Mouse (Mus musculus) liver, adult 2 months (tissue): ENCODE data around the gene Slc36a1. TPM values are rescaled to one million over a fixed set of nuclear protein-coding genes. Genes with fewer than 3 reads are reported as not detected.

Source experiments
- DNase-seq: peaks from one replicate; pipeline ENCODE4 v3.0.0-alpha.2; 2011; ENCODE audit warnings: low read depth, low spot score; ENCODE audit errors: extremely low read depth
- H3K27ac ChIP-seq: fragments of 200-500 bp; replicated peaks from 2 replicates; pipeline ENCODE4 v1.5.1; 2012; ENCODE audit warnings: low read depth, mild to moderate bottlenecking, control low read depth, inconsistent platforms, low read length; ENCODE audit not compliant: insufficient read depth
- H3K27me3 ChIP-seq: fragments of 200-500 bp; 2 replicates; pipeline ENCODE4 v1.6.1; 2012; ENCODE audit warnings: mild to moderate bottlenecking, moderate library complexity, low read length, inconsistent platforms; ENCODE audit not compliant: control insufficient read depth, insufficient read depth
- H3K36me3 ChIP-seq: fragments of 200-500 bp; 2 replicates; pipeline ENCODE4 v1.6.1; 2012; ENCODE audit warnings: low read length, inconsistent platforms; ENCODE audit not compliant: control insufficient read depth, insufficient read depth
- H3K4me1 ChIP-seq: fragments of 200-500 bp; 2 replicates; pipeline ENCODE4 v1.6.1; 2011; ENCODE audit warnings: low read length; ENCODE audit not compliant: control insufficient read depth, insufficient read depth
- H3K4me3 ChIP-seq: fragments of 200-500 bp; 2 replicates; pipeline ENCODE4 v1.5.1; 2011; ENCODE audit warnings: low read depth, mild to moderate bottlenecking, control low read depth, low read length, moderate library complexity; ENCODE audit not compliant: insufficient read depth
- H3K79me2 ChIP-seq: fragments of 200-500 bp; 2 replicates; pipeline ENCODE4 v1.6.1; 2012; ENCODE audit warnings: inconsistent platforms, mild to moderate bottlenecking, low read length, moderate library complexity; ENCODE audit not compliant: control insufficient read depth, insufficient read depth
- H3K9ac ChIP-seq: fragments of 200-500 bp; 2 replicates; pipeline ENCODE4 v1.6.1; 2012; ENCODE audit warnings: low read depth, mild to moderate bottlenecking, control low read depth, inconsistent platforms, low read length
- CTCF ChIP-seq: fragments of 200-500 bp; IDR thresholded peaks from 2 replicates; pipeline ENCODE4 v1.5.1; 2011; ENCODE audit warnings: low read depth, low read length, control low read depth
- POLR2A ChIP-seq: fragments of 200-500 bp; IDR thresholded peaks from 2 replicates; pipeline ENCODE4 v1.6.1; 2011; ENCODE audit warnings: low read length, control low read depth; ENCODE audit not compliant: insufficient read depth; ENCODE audit errors: extremely low read depth
- WGBS: fragments of 180-500 bp; shearing (Covaris S2); methylation state at CpG from one replicate; pipeline ENCODE4 v1.1.7; 2018; 5-methylcytosine and 5-hydroxymethylcytosine counted together
- polyA plus RNA-seq: library from polyadenylated mRNA; depleted of rRNA; stranded (reverse); fragments of >200 nt; gene quantifications from 2 replicates; pipeline ENCODE4 v1.2.3, GENCODE M21; 2012
- total RNA-seq: library from RNA; depleted of rRNA; stranded (reverse); fragments of >200 nt; gene quantifications from 2 replicates; pipeline ENCODE4 v1.2.3, GENCODE M21; 2014

The Slc36a1 gene
- total and polyA plus RNA-seq, 2 experiments, result 7.0 to 26.2 TPM

DNA sequence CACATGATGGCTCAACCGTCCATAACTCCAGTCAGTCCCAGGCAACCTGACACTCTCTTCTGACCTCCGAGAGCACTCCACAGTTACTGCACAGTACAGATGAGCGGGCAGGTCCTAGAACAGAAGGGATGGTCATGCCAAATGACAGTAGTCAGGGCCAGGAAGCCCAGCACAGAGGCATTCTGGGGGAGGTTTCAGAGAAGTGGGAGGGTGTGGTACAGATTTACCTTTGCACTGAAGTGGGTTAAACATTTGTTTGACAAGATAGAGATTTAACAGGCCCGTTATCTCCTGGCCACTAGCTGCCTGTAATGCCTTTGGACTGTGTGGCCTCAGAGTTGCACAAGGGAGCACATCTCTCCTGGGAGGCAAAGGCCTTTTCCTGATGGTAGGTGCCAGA is 13.3 kb downstream of the Slc36a1 start:
- Histone ChIP-seq H3K4me1 (peaks cover 29% of the 10 kb centered on the region), H3K27me3 (no peaks in the 10 kb centered on the region), H3K9ac (no peak overlapping the region), H3K27ac (peak overlapping the region; percentile 65), H3K36me3 (no peaks in the 10 kb centered on the region; the same call in 1 of the 2 replicates), H3K4me3 (no peak overlapping the region), H3K79me2 (peaks cover 3% of the 10 kb centered on the region; the same call in 1 of the 2 replicates)
- DNase-seq, result peak; percentile 98
- TF ChIP-seq POLR2A, result no peak
- 0 out of 2 replicates have a peak, but pooled peaks have one; percentile 8 for TF ChIP-seq CTCF
- 20% methylated on average over 4 of the region's 4 CpGs for WGBS

DNA sequence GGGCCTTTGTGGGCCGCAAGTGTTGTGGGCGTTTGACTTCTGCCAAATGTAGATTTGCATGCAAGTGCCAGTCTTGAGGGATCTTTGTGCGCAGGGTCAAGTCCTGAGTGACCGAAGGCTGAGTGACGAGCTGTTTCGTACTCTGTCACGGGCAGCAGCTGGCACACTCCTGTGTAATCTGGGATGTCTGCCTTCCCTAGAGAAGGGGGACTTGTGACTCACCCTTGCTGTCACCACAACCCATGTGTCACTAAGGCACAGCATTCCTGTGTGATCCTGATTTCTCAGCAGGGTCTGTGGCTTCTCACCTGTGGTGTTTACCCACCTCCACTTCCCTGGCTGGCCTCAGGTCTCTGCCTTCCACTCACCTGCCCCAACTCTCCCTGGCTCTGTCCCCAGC is 13.7 kb downstream of the Slc36a1 start:
- 28% methylated on average over 7 of the region's 7 CpGs for WGBS

GRCm38 (mm10) chr11:55218473-55218872 is 14.3 kb downstream of the Slc36a1 start:
- no peak overlapping the region for H3K4me3 ChIP-seq
- 56% methylated on average over 3 of the region's 3 CpGs for WGBS
- DNase-seq, result no peak
- H3K79me2 ChIP-seq, result no peaks in the 10 kb centered on the region
- peaks cover 1% of the 10 kb centered on the region; the same call in 1 of the 2 replicates for H3K36me3 ChIP-seq
- no peak overlapping the region for H3K9ac ChIP-seq
- H3K4me1 ChIP-seq, result peaks cover 29% of the 10 kb centered on the region
- H3K27ac ChIP-seq, result peak overlapping the region; percentile 65
- no peak for TF ChIP-seq CTCF
- no peak for TF ChIP-seq POLR2A
- H3K27me3 ChIP-seq, result no peaks in the 10 kb centered on the region

More for the DNA sequence above, 13.7 kb downstream of the Slc36a1 start:
- no peaks in the 10 kb centered on the region for H3K79me2 ChIP-seq
- H3K9ac ChIP-seq, result no peak overlapping the region
- no peaks in the 10 kb centered on the region for H3K27me3 ChIP-seq
- H3K27ac ChIP-seq, result peak overlapping the region; percentile 65
- TF ChIP-seq POLR2A, result no peak
- no peak overlapping the region for H3K4me3 ChIP-seq
- peaks cover 29% of the 10 kb centered on the region for H3K4me1 ChIP-seq
- no peak for DNase-seq
- no peaks in the 10 kb centered on the region; the same call in 1 of the 2 replicates for H3K36me3 ChIP-seq

DNA sequence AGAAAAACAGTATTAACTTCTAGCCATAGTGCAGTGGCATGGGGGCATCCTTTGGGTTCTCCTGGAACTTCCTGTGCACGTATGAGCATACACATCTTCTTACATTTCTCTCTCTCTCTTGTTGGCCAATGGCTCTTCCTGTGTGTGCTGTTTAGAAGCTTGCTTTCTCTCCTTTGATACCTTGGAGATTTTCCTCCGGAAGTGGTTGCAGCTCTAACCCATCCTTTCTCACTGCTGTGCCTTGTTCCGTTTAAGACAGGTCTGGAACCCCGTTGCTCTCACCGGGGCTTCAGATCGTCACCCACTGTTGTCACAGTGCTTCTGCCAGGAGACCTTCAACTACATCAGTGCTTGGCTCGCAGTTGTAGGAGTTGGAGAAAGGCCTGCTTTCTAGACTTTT is 17.2 kb downstream of the Slc36a1 start:
- no peaks in the 10 kb centered on the region for H3K27me3 ChIP-seq
- DNase-seq, result no peak
- TF ChIP-seq CTCF (no peak), POLR2A (no peak)
- H3K4me1 ChIP-seq, result peaks cover 15% of the 10 kb centered on the region; the same call in 1 of the 2 replicates
- H3K27ac ChIP-seq, result no peak overlapping the region
- H3K79me2 ChIP-seq, result no peaks in the 10 kb centered on the region
- H3K36me3 ChIP-seq, result peaks cover 11% of the 10 kb centered on the region; the same call in 1 of the 2 replicates
- no peak overlapping the region for H3K4me3 ChIP-seq
- H3K9ac ChIP-seq, result no peak overlapping the region
- 90% methylated on average over 7 of the region's 7 CpGs for WGBS

GRCm38 (mm10) chr11:55231034-55231433 is 26.9 kb downstream of the Slc36a1 start:
- Histone ChIP-seq H3K4me1 (no peaks in the 10 kb centered on the region), H3K9ac (no peak overlapping the region), H3K27ac (no peak overlapping the region), H3K27me3 (no peaks in the 10 kb centered on the region), H3K79me2 (no peaks in the 10 kb centered on the region), H3K36me3 (peaks cover 19% of the 10 kb centered on the region), H3K4me3 (no peak overlapping the region)
- WGBS, result 90% methylated on average over 6 of the region's 6 CpGs
- no peak for DNase-seq
- TF ChIP-seq CTCF (no peak), POLR2A (no peak)

DNA sequence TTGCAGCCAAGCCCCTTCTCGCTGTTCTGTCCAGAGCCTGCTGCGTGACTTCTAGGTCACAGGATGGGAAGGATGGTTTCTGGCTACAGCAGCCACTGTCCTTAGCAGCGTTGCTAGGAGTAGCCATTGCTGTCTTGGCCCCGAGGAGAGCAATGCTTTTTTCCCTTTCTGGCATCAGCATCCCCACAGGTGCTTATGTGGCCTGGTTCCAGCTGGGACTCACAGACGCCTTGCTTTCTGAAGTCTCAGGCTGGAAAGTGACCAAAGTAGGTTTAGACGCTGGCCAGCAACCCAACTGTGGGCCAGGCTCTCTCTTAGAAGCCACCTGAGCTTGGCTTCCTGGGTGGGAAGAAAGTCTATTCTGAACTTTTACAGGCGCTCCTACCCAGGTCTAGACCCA is 30.1 kb downstream of the Slc36a1 start:
- TF ChIP-seq POLR2A (no peak), CTCF (no peak)
- no peaks in the 10 kb centered on the region for H3K79me2 ChIP-seq
- H3K4me3 ChIP-seq, result no peak overlapping the region
- WGBS, result 92% methylated on average over 7 of the region's 7 CpGs
- H3K27me3 ChIP-seq, result no peaks in the 10 kb centered on the region
- no peaks in the 10 kb centered on the region for H3K4me1 ChIP-seq
- no peak for DNase-seq
- H3K36me3 ChIP-seq, result peaks cover 16% of the 10 kb centered on the region
- H3K27ac ChIP-seq, result no peak overlapping the region
- no peak overlapping the region for H3K9ac ChIP-seq
